Mouse (Mus musculus): ENCODE data around the gene Pts. TPM values are rescaled to one million over a fixed set of nuclear protein-coding genes. Genes with fewer than 3 reads are reported as not detected.
A peak's percentile ranks its signal among the peaks of the same experiment; 100 is the strongest.

Pts gene
- total and polyA plus RNA-seq, 3 experiments = 35.4 to 89.4 (median 37.9) TPM

GRCm38 (mm10) chr9:50527860-50528259, 664 bp downstream of the Pts start:
- in situ Hi-C loops (cut with MboI; ENCODE audit: low pct_ligation_motif_present, low pct_unique_long_range_greater_than_20kb, low sequenced_read_pairs) = loop anchor here (5.0 to 25.0 kb wide), 3 partner anchors 61 to 991 kb away; no protein-coding TSS in a partner anchor
- dilution Hi-C loops (cut with MboI; ENCODE audit: extremely low pct_ligation_motif_present, extremely low pct_unique_long_range_greater_than_20kb, low sequenced_read_pairs) = no loop called here
- Histone ChIP-seq H3K4me1 (ENCODE audit: control insufficient read depth in 1 of 2, insufficient read depth in 2 of 2) (peaks cover 12 to 53% of the 10 kb centered on the region in 2 experiments), H3K79me2 (replicated peaks; ENCODE audit: control insufficient read depth, extremely low read depth, insufficient read depth, poor library complexity, severe bottlenecking) (no peaks in the 10 kb centered on the region), H3K27me3 (replicated peaks) (no peaks in the 10 kb centered on the region), H3K27ac (ENCODE audit: insufficient read depth, low read depth) (no peak overlapping the region), H3K36me3 (replicated peaks in 1 of 2; ENCODE audit: control insufficient read depth in 1 of 2, insufficient read depth in 1 of 2, low read length in 1 of 2) (peaks cover 14 to 28% of the 10 kb centered on the region in 2 experiments), H3K4me3 (replicated peaks in 1 of 3; ENCODE audit: low read depth in 2 of 3, low read length in 2 of 3, poor library complexity in 1 of 3) (peak overlapping the region; percentile 54 to 97 (median 80)), H3K9ac (ENCODE audit: insufficient read depth, low read depth) (peak overlapping the region; percentile 85), H3K4me2 (ENCODE audit: insufficient read depth, low read depth, poor library complexity, severe bottlenecking) (peak overlapping the region; percentile 66), H3K9me3 (replicated peaks; ENCODE audit: low read length) (no peaks in the 10 kb centered on the region)
- DNase-seq (ENCODE audit: extremely low read depth) = peak; percentile 43
- peak; percentile 71; the same call in 1 of the 2 replicates for TF ChIP-seq SIN3A (IDR thresholded peaks at IDR 0.05; ENCODE audit: low read length)
- TF ChIP-seq POLR2AphosphoS2 (IDR thresholded peaks at IDR 0.05; ENCODE audit: low read depth, low read length) = 0 out of 2 replicates have a peak, but pooled peaks have one; percentile 10
- TF ChIP-seq ZC3H11A (IDR thresholded peaks at IDR 0.05; ENCODE audit: low read depth, low read length) = no peak
- no peak for TF ChIP-seq POLR2A (IDR thresholded peaks at IDR 0.05; ENCODE audit: low read depth, low read length)
- TF ChIP-seq ZMIZ1 (IDR thresholded peaks at IDR 0.05; ENCODE audit: low read depth, low read length) = no peak
- TF ChIP-seq UBTF (IDR thresholded peaks at IDR 0.05; ENCODE audit: low read depth, low read length) = no peak
- TF ChIP-seq ETS1 (conservative IDR thresholded peaks at IDR 0.05; ENCODE audit: low read depth, low read length) = no peak
- TF ChIP-seq ZNF384 (IDR thresholded peaks at IDR 0.05; ENCODE audit: low read depth, low read length) = no peak
- no peak for TF ChIP-seq NELFE (IDR thresholded peaks at IDR 0.05; ENCODE audit: low read depth, low read length)
- no peak for TF ChIP-seq MAZ (IDR thresholded peaks at IDR 0.05; ENCODE audit: low read depth, low read length)
- TF ChIP-seq IRF4 (IDR thresholded peaks at IDR 0.05; ENCODE audit: low read depth, low read length) = 0 out of 2 replicates have a peak, but pooled peaks have one; percentile 18
- no peak for TF ChIP-seq ZKSCAN1 (IDR thresholded peaks at IDR 0.05; ENCODE audit: borderline replicate concordance, low read depth, low read length)
- TF ChIP-seq USF1 (IDR thresholded peaks at IDR 0.05; ENCODE audit: low read depth, low read length) = no peak
- no peak for TF ChIP-seq E2F4 (IDR thresholded peaks at IDR 0.05; ENCODE audit: insufficient replicate concordance, low read depth, low read length)
- TF ChIP-seq CHD1 (IDR thresholded peaks at IDR 0.05; ENCODE audit: low read depth, low read length) = peak; percentile 59; the same call in 1 of the 2 replicates
- TF ChIP-seq MEF2A (IDR thresholded peaks at IDR 0.05; ENCODE audit: borderline replicate concordance, low read depth, low read length) = 0 out of 2 replicates have a peak, but pooled peaks have one; percentile 25
- no peak for TF ChIP-seq RAD21 (IDR thresholded peaks at IDR 0.05; ENCODE audit: low read depth, low read length)
- no peak for TF ChIP-seq ELF1 (IDR thresholded peaks at IDR 0.05; ENCODE audit: low read depth, low read length)
- peak; percentile 43; the same call in 1 of the 2 replicates for TF ChIP-seq BHLHE40 (IDR thresholded peaks at IDR 0.05; ENCODE audit: low read depth, low read length)
- no peak for TF ChIP-seq RCOR1 (conservative IDR thresholded peaks at IDR 0.05; ENCODE audit: low read depth, low read length)
- TF ChIP-seq KAT2A (IDR thresholded peaks at IDR 0.05; ENCODE audit: insufficient replicate concordance, low read length) = no peak

Measured in CH12.LX (cell line).